Mouse (Mus musculus) gastrocnemius, adult 8-10 months (tissue): ENCODE measurements around the gene Abca17. TPM values are rescaled to one million over a fixed set of nuclear protein-coding genes. Genes with fewer than 3 reads are reported as not detected.

ENCODE experiments used
- DNase-seq, 2 experiments: peaks; one replicate each; pipeline ENCODE4 v3.0.0; 2022; ENCODE audit warnings: low spot score in 2 of 2
- microRNA-seq: library from miRNA; unstranded; fragments of <30 nt; microRNA quantifications from one replicate; pipeline ENCODE4 v1.2.0, GENCODE M21; 2022
- total RNA-seq, 4 experiments: library from RNA; stranded (reverse); gene quantifications; 2 replicates each; pipeline ENCODE4 v1.2.4; 2022

Abca17 gene
- total RNA-seq, 4 experiments from 2014 or later, result not detected

DNA sequence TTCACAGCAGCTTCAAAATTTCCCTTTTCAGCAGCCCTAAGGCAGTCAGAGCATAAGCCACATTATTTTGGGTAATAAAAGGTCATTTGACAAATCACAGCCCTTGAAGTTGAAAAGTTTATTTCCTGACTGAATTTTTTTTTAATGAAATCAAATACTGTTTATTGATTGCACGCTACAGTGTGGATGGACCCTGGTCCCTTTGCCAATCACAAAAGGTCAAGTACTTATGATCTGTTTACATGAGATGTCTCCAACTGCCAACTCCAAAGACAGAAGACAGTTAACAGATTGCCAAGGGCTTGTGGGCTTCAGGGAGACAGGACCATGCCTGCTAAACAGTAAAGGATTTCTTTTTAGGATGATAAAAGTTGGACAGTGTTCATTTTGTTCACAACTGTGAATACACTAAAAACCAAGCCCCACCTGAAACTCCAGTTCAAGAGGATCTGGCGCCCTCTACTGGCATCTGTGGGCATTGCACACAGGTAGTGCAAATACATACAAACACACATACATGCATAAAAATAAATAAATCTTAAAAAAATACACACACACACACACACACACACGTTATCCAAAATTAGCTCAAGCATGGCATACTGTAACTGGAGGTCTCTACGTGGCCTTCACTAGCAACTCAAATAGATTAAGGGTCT, 107.4 kb downstream of the Abca17 start:
- DNase-seq, result no peak

DNA sequence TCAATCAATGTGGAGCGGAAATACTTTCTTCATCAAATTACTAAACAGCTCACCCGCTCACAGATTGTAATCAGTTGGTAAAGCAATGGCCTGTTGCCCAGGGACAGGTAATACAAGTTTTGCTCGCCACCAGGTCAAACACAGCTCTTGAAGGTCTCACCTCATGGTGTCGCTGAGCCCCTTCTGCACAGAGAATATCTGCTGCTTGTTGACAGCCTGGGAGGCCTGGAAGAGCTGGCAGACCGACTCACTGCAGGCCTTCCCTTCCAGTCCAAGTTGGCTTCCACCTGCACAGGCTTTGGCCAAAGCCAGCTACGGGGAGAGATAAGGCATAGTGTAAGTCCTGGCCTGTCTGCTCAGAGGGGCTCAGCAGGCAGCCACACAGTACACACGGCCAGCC, 113.9 kb downstream of the Abca17 start:
- DNase-seq, result no peak

DNA sequence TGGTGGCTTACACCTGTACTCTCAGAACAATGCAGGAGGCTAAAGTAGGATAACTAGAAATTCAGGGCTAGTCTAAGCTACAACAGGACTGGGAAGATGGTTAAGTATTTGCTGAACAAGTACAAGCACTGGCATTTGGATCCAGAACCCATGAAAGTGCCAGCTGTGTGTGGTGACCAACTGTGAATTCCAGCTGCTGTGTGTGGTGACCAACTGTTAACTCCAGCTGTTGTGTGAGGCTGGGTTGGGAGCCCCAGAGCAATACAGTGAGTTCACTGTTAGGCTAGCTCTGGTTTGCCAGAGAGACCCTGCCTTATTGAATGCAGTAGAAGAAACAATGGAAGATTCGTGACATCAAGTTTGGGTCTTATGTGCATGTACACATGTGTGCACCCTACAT, 114.4 kb downstream of the Abca17 start:
- DNase-seq, result no peak

DNA sequence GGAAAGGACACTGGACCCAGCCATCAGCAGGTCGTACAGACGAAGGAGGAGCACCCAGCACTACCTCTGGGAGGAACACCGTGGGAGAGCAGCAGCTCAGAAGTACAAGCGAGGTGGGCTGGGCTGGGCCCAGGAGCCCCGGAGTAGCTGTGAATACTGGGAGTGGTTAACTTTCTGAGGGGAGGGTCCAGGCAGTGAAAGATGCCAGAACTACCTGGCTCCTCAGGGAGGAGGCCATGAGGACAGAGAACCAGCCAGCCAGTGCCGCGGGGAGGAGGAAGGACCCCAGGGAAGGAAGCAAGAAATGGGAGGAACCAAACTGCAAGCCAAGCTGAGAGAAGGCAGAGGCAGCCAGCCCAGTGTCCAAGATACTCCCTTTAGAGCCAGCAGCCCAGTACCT, 122.9 kb downstream of the Abca17 start:
- no peak for DNase-seq

DNA sequence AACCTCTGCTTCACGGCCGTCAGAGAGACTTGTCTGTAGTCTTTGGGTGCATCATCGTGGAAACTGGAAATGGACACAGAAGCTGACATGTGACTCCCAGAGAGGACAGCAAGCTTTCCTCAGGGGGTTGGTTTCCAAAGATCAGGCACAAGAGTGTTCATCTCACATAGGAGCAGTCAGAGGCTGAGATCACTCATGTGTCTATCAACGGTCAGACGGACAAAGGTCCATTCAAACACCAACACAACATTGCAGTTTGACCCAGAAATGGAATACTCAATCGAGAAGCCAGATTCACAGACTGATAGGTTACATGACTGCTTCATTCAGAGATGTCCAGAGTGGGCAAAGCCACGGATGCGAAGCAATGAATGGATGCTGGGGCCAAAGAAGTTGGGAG, 124.1 kb downstream of the Abca17 start:
- DNase-seq, result no peak

GRCm38 (mm10) chr17:24225851-24226250, 125.0 kb downstream of the Abca17 start:
- DNase-seq, result no peak

DNA sequence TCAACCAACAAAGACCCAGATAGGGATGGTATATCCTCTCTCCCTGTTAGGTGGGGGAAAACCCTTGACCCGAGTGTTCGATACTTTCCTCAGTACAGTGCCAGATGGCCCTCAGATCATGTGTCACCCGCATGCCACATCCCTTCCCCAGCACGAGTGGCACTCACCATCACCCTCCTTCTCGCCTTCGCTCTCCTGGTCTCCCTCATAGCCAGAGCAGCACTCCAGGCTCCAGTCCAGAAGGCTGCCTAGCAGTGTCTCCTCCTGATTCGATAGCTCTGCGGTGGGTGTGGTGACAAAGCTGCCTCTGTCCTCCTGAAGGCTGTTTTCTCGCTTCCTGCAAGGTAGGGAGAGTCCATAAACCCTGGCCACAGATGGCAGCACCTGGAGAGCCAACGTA, 126.1 kb downstream of the Abca17 start:
- no peak for DNase-seq

GRCm38 (mm10) chr17:24223513-24223912, 127.4 kb downstream of the Abca17 start:
- peak in 1 of 2 experiments; percentile 43 for DNase-seq

GRCm38 (mm10) chr17:24222653-24223052, 128.2 kb downstream of the Abca17 start:
- no peak for DNase-seq

GRCm38 (mm10) chr17:24220435-24221411, 130.1 kb downstream of the Abca17 start, which contains the start of gene Tedc2:
Gene Tedc2, minus strand, starts transcription at chr17:24220851.
- peak; percentile 92 to 94 for DNase-seq

DNA sequence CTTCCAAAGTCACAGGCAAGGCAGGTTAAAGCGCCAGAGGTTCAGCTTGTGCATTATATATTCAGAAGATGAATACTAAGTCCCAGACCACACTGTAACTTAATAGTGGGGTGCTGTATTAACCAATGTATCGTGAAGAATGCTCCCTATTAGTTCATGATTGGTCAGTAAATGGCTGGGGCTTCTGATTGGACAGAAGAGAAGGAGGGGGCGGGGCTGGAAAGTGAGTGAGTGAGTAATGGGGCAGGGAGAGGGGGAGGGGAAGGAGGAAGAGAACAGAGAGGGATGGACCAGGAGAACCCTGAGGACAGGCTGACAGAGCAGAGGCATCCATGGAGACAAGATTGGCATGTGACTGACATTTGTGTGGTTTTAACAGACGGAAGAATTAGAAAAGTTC, 134.0 kb downstream of the Abca17 start:
- DNase-seq, result no peak

Small RNA genes within 50 kb of the gene (microRNA-seq; reads per million reads assigned to microRNA genes)
- gene Gm24427 (not detected), gene Mir5134 (not detected), gene Mir6965 (not detected)

Other genes starting within 250 kb of the Abca17 start
- 10 to 100 TPM; 36.6 to 43.2 (median 39.8) TPM for gene Pdpk1, start 200.1 kb downstream of the Abca17 start, total RNA-seq
- 10 to 100 TPM in 2 of 4 experiments, 1 to 10 TPM in 2; 9.4 to 12.8 (median 10.3) TPM for gene Amdhd2, start 187.3 kb downstream of the Abca17 start, total RNA-seq
- gene Atp6v0c, start 181.4 kb downstream of the Abca17 start, total RNA-seq, result 100 to 1,000 TPM; 152 to 173 (median 158) TPM
- gene Tbc1d24, start 145.5 kb downstream of the Abca17 start, total RNA-seq, result 1 to 10 TPM; 4.8 to 7.0 (median 5.8) TPM
- gene Ntn3, start 141.5 kb downstream of the Abca17 start, total RNA-seq, result under 1 TPM; 0.19 to 0.53 (median 0.42) TPM
- 1 to 10 TPM; 1.1 to 1.5 (median 1.3) TPM for gene Tedc2, start 130.2 kb downstream of the Abca17 start, total RNA-seq
- under 1 TPM; 0.10 to 0.48 (median 0.32) TPM for gene Ccnf, start 99.6 kb downstream of the Abca17 start, total RNA-seq
- gene Abca3, start 882 bp upstream of the Abca17 start, total RNA-seq, result 1 to 10 TPM; 5.7 to 6.7 (median 6.4) TPM
- 10 to 100 TPM; 51.0 to 54.1 (median 52.4) TPM for gene Rnps1, start 63.5 kb upstream of the Abca17 start, total RNA-seq
- 100 to 1,000 TPM; 133 to 159 (median 146) TPM for gene Eci1, start 75.6 kb upstream of the Abca17 start, total RNA-seq
- 1 to 10 TPM in 1 of 4 experiments, under 1 TPM in 3; 0.15 to 1.0 (median 0.79) TPM for gene Dnase1l2, start 92.0 kb upstream of the Abca17 start, total RNA-seq
- 10 to 100 TPM; 13.6 to 14.6 (median 14.2) TPM for gene E4f1, start 119.2 kb upstream of the Abca17 start, total RNA-seq
- 10 to 100 TPM; 55.1 to 60.3 (median 60.2) TPM for gene Pgp, start 119.3 kb upstream of the Abca17 start, total RNA-seq
- gene Bricd5, start 122.8 kb upstream of the Abca17 start, total RNA-seq, result not detected
- gene Mlst8, start 128.0 kb upstream of the Abca17 start, total RNA-seq, result 10 to 100 TPM in 2 of 4 experiments, 1 to 10 TPM in 2; 8.2 to 11.3 (median 9.6) TPM
- gene Caskin1, start 137.5 kb upstream of the Abca17 start, total RNA-seq, result under 1 TPM in 2 of 4 experiments, not detected in 2; 0.05 to 0.21 TPM
- gene Traf7, start 176.9 kb upstream of the Abca17 start, total RNA-seq, result 10 to 100 TPM; 25.0 to 28.2 (median 26.2) TPM
- gene Rab26, start 183.1 kb upstream of the Abca17 start, total RNA-seq, result under 1 TPM in 1 of 4 experiments, not detected in 3; 0.27 TPM
- 10 to 100 TPM; 14.6 to 20.4 (median 19.0) TPM for gene Pkd1, start 198.8 kb upstream of the Abca17 start, total RNA-seq